Comparison of ENCODE assay signal across 23 mouse cellular contexts in genomic region chr17:34331200-34331599, GRCm38 (mm10). TPM values are rescaled to one million over a fixed set of nuclear protein-coding genes. Genes with fewer than 3 reads are reported as not detected.
"Had no signal": no experiment of that assay in that cellular context is flagged by ENCODE, and none has a peak within 500 bp of the region (broad histone marks: within the 10 kb centered on the region; RNA-seq: fewer than 3 reads in every experiment).

No protein-coding gene starts in this region.

- H3K36me3 ChIP-seq: neural tube, embryonic 12.5 days; neural tube, embryonic 13.5 days; neural tube, embryonic 15.5 days; stomach, embryonic 15.5 days had no signal

- H3K9me3 ChIP-seq: neural tube, embryonic 12.5 days; neural tube, embryonic 13.5 days; neural tube, embryonic 15.5 days; stomach, embryonic 15.5 days had no signal

- H3K9ac ChIP-seq: neural tube, embryonic 12.5 days; neural tube, embryonic 13.5 days; neural tube, embryonic 15.5 days; stomach, embryonic 15.5 days had no signal

- H3K4me3 ChIP-seq: neural tube, embryonic 12.5 days; neural tube, embryonic 13.5 days; neural tube, embryonic 15.5 days; stomach, embryonic 15.5 days had no signal

- H3K4me2 ChIP-seq: neural tube, embryonic 12.5 days; neural tube, embryonic 13.5 days; neural tube, embryonic 15.5 days; stomach, embryonic 15.5 days had no signal

- H3K27ac ChIP-seq: neural tube, embryonic 12.5 days; neural tube, embryonic 13.5 days; neural tube, embryonic 15.5 days; stomach, embryonic 15.5 days; stomach, postnatal 0 days had no signal

- H3K4me1 ChIP-seq: neural tube, embryonic 12.5 days; neural tube, embryonic 13.5 days; neural tube, embryonic 15.5 days; stomach, embryonic 15.5 days had no signal

- H3K27me3 ChIP-seq: neural tube, embryonic 12.5 days; neural tube, embryonic 13.5 days; stomach, embryonic 15.5 days had no signal

- DNase-seq: retina, postnatal 1 day; right cerebral cortex, adult 18-20 months; right cerebral cortex, postnatal 14 days; right cerebral cortex, postnatal 25 days; right cerebral cortex, postnatal 4 days; spleen, adult 18-20 months; thymus, adult 18-20 months; thymus, adult 2 months; thymus, postnatal 14 days; thymus, postnatal 25 days; thymus, postnatal 36 days; thymus, postnatal 4 days had no signal

RNA-seq across cellular contexts. Expression of gene H2-Eb2, which starts 5.7 kb away (rescaled TPM):
- polyA plus RNA-seq: neural tube, embryonic 11.5 days; neural tube, embryonic 12.5 days; stomach, embryonic 14.5 days; stomach, embryonic 15.5 days; stomach, embryonic 16.5 days; stomach, postnatal 0 days; testis, adult 2 months had no signal

RNA-seq across cellular contexts. Expression of gene Btnl2, which starts 23.4 kb away (rescaled TPM):
- polyA plus RNA-seq: neural tube, embryonic 11.5 days; neural tube, embryonic 12.5 days; neural tube, embryonic 13.5 days; neural tube, embryonic 14.5 days; neural tube, embryonic 15.5 days had no signal

RNA-seq across cellular contexts. Expression of gene H2-Aa, which starts 43.6 kb away (rescaled TPM):
- polyA plus RNA-seq: neural tube, embryonic 11.5 days had no signal

RNA-seq across cellular contexts. Expression of gene Btnl1, which starts 45.7 kb away (rescaled TPM):
- polyA plus RNA-seq: neural tube, embryonic 11.5 days; neural tube, embryonic 12.5 days; neural tube, embryonic 13.5 days; neural tube, embryonic 14.5 days; neural tube, embryonic 15.5 days; stomach, embryonic 14.5 days; urinary bladder, adult 2 months had no signal
